15 mouse cellular contexts compared by ENCODE assay signal in genomic region chr8:47385810-47386209, GRCm38 (mm10).
A peak's percentile ranks its signal among the peaks of the same experiment; 100 is the strongest.
DNase-seq lines count a peak whose midpoint lies in the region; ATAC-seq and TF ChIP-seq lines count a peak whose summit lies in the region.
"Had no signal": no experiment of that assay in that cellular context is flagged by ENCODE, and none has a peak within 500 bp of the region (broad histone marks: within the 10 kb centered on the region; RNA-seq: fewer than 3 reads in every experiment).

No protein-coding gene starts in this region.

- no peak overlapping the region for H3K4me3 ChIP-seq in kidney, adult 2 months (ENCODE audit: insufficient read depth, low read depth, low read length)
- H3K4me3 ChIP-seq in midbrain, postnatal 0 days (ENCODE audit: low read depth, low read length) = no peak overlapping the region
- no peak overlapping the region for H3K4me3 ChIP-seq in midbrain, embryonic 16.5 days (ENCODE audit: low read depth, low read length)
- no peak overlapping the region for H3K4me3 ChIP-seq in MEL (ENCODE audit: control insufficient read depth in 1 of 2, insufficient read depth in 1 of 2, low read depth in 2 of 2, low read length in 2 of 2)
- H3K4me3 ChIP-seq: embryonic facial prominence, embryonic 15.5 days; forebrain, embryonic 15.5 days; stomach, embryonic 15.5 days had no signal

- H3K4me2 ChIP-seq in midbrain, postnatal 0 days (ENCODE audit: low read depth, low read length, poor library complexity, severe bottlenecking) = no peak overlapping the region
- no peak overlapping the region for H3K4me2 ChIP-seq in midbrain, embryonic 16.5 days (ENCODE audit: low read length)
- H3K4me2 ChIP-seq: embryonic facial prominence, embryonic 15.5 days; forebrain, embryonic 15.5 days; stomach, embryonic 15.5 days had no signal

- no peak for ATAC-seq in midbrain, postnatal 0 days (ENCODE audit: low FRiP score)
- ATAC-seq in midbrain, embryonic 16.5 days = no peak
- ATAC-seq: forebrain, embryonic 15.5 days; hindbrain, embryonic 16.5 days had no signal

- TF ChIP-seq CTCF in kidney, adult 2 months (conservative IDR thresholded peaks at IDR 0.05; ENCODE audit: insufficient read depth, insufficient read length, low read depth, low read length) = peak; percentile 39
- TF ChIP-seq CTCF in midbrain, postnatal 0 days (IDR thresholded peaks at IDR 0.05) = peak; percentile 58
- TF ChIP-seq CTCF in MEL (IDR thresholded peaks at IDR 0.05 in 2 of 3, conservative IDR thresholded peaks at IDR 0.05 in 1 of 3; ENCODE audit: control insufficient read depth in 1 of 3, insufficient read depth in 1 of 3, low read depth in 2 of 3, low read length in 3 of 3, poor library complexity in 1 of 3, severe bottlenecking in 1 of 3) = peak; percentile 18 to 53 (median 31); a peak in 5 of 6 replicates

- H3K27ac ChIP-seq in kidney, adult 2 months (ENCODE audit: insufficient read depth, low read depth, low read length) = no peak overlapping the region
- H3K27ac ChIP-seq in midbrain, postnatal 0 days (ENCODE audit: low read depth, low read length) = no peak overlapping the region
- H3K27ac ChIP-seq in midbrain, embryonic 16.5 days (ENCODE audit: low read length) = no peak overlapping the region
- no peak overlapping the region for H3K27ac ChIP-seq in MEL (ENCODE audit: control insufficient read depth, low read depth, low read length)
- H3K27ac ChIP-seq: embryonic facial prominence, embryonic 15.5 days; forebrain, embryonic 15.5 days; stomach, embryonic 15.5 days had no signal

- WGBS in kidney, adult 2 months = 58% methylated on average over 1 of the region's 1 CpGs
- WGBS in midbrain, postnatal 0 days = 74% methylated on average over 1 of the region's 1 CpGs
- 77% methylated on average over 1 of the region's 1 CpGs for WGBS in midbrain, embryonic 16.5 days

- no peaks in the 10 kb centered on the region for H3K9me3 ChIP-seq in midbrain, postnatal 0 days (ENCODE audit: low read length)
- H3K9me3 ChIP-seq in midbrain, embryonic 16.5 days (replicated peaks; ENCODE audit: control insufficient read depth, low read length, poor library complexity, severe bottlenecking) = no peaks in the 10 kb centered on the region
- no peaks in the 10 kb centered on the region for H3K9me3 ChIP-seq in MEL (replicated peaks; ENCODE audit: insufficient read depth, low read length)
- H3K9me3 ChIP-seq: embryonic facial prominence, embryonic 15.5 days; forebrain, embryonic 15.5 days; stomach, embryonic 15.5 days had no signal

- DNase-seq in kidney, adult 2 months = no peak
- DNase-seq in kidney, adult 18-20 months = no peak
- DNase-seq in midbrain, postnatal 0 days (ENCODE audit: low spot score) = no peak
- peak; percentile 9 for DNase-seq in MEL (ENCODE audit: low read depth, low spot score)
- peak; percentile 18 for DNase-seq in splenic B cell, adult 2 months (ENCODE audit: low read depth, low spot score)
- no peak for DNase-seq in layer of hippocampus, adult 9-10 months (ENCODE audit: low spot score)
- DNase-seq in cerebellum, adult 8-10 months = no peak
- DNase-seq: gastrocnemius, postnatal 36 days; kidney, postnatal 14 days; layer of hippocampus, postnatal 36 days had no signal

- no peaks in the 10 kb centered on the region for H3K27me3 ChIP-seq in kidney, adult 2 months (replicated peaks; ENCODE audit: control insufficient read depth, insufficient read depth, low read length)
- H3K27me3 ChIP-seq in midbrain, postnatal 0 days (ENCODE audit: insufficient read depth, low read length) = no peaks in the 10 kb centered on the region
- H3K27me3 ChIP-seq in midbrain, embryonic 16.5 days (ENCODE audit: control insufficient read depth, insufficient read depth, low read depth, low read length) = no peaks in the 10 kb centered on the region
- H3K27me3 ChIP-seq in MEL (ENCODE audit: control insufficient read depth in 1 of 2, insufficient read depth in 2 of 2, low read length in 2 of 2) = no peaks in the 10 kb centered on the region
- H3K27me3 ChIP-seq in splenic B cell, adult 2 months (ENCODE audit: control insufficient read depth, insufficient read depth, low read length, poor library complexity, severe bottlenecking) = no peaks in the 10 kb centered on the region
- H3K27me3 ChIP-seq: embryonic facial prominence, embryonic 15.5 days; forebrain, embryonic 15.5 days; stomach, embryonic 15.5 days had no signal

- TF ChIP-seq RAD21 in MEL (IDR thresholded peaks at IDR 0.05; ENCODE audit: low read depth, low read length) = no peak

- no peaks in the 10 kb centered on the region for H3K36me3 ChIP-seq in kidney, adult 2 months (ENCODE audit: control insufficient read depth, insufficient read depth, low read length)
- no peaks in the 10 kb centered on the region for H3K36me3 ChIP-seq in midbrain, postnatal 0 days (ENCODE audit: insufficient read depth, low read length)
- H3K36me3 ChIP-seq in midbrain, embryonic 16.5 days (ENCODE audit: control insufficient read depth, insufficient read depth, low read length) = no peaks in the 10 kb centered on the region
- no peaks in the 10 kb centered on the region for H3K36me3 ChIP-seq in MEL (ENCODE audit: control insufficient read depth in 1 of 2, insufficient read depth in 2 of 2, low read length in 2 of 2)
- no peaks in the 10 kb centered on the region for H3K36me3 ChIP-seq in splenic B cell, adult 2 months (ENCODE audit: control insufficient read depth, insufficient read depth, low read length, poor library complexity, severe bottlenecking)
- H3K36me3 ChIP-seq: embryonic facial prominence, embryonic 15.5 days; forebrain, embryonic 15.5 days; stomach, embryonic 15.5 days had no signal

- TF ChIP-seq POLR2A in kidney, adult 2 months (IDR thresholded peaks at IDR 0.05; ENCODE audit: low read depth, low read length) = no peak
- no peak for TF ChIP-seq POLR2A in MEL (IDR thresholded peaks at IDR 0.05; ENCODE audit: control insufficient read depth in 1 of 2, insufficient read depth in 1 of 2, low read depth in 1 of 2, low read length in 2 of 2, poor library complexity in 1 of 2)

- no peak overlapping the region for H3K9ac ChIP-seq in midbrain, postnatal 0 days (replicated peaks; ENCODE audit: low read length, poor library complexity, severe bottlenecking)
- H3K9ac ChIP-seq in midbrain, embryonic 16.5 days (ENCODE audit: low read depth, low read length) = no peak overlapping the region
- H3K9ac ChIP-seq in MEL (ENCODE audit: control insufficient read depth, low read depth, low read length, poor library complexity, severe bottlenecking) = no peak overlapping the region
- H3K9ac ChIP-seq: embryonic facial prominence, embryonic 15.5 days; forebrain, embryonic 15.5 days; stomach, embryonic 15.5 days had no signal

- TF ChIP-seq EP300 in MEL (IDR thresholded peaks at IDR 0.05; ENCODE audit: low read depth in 1 of 2, low read length in 2 of 2) = no peak

- H3K4me1 ChIP-seq in kidney, adult 2 months (ENCODE audit: control insufficient read depth, insufficient read depth, low read length) = peaks cover 3% of the 10 kb centered on the region
- no peaks in the 10 kb centered on the region for H3K4me1 ChIP-seq in midbrain, postnatal 0 days (ENCODE audit: insufficient read depth, low read length)
- H3K4me1 ChIP-seq in midbrain, embryonic 16.5 days (ENCODE audit: control insufficient read depth, insufficient read depth, low read length) = no peaks in the 10 kb centered on the region
- H3K4me1 ChIP-seq in MEL (ENCODE audit: control insufficient read depth in 1 of 2, insufficient read depth in 2 of 2, low read length in 2 of 2) = no peaks in the 10 kb centered on the region
- H3K4me1 ChIP-seq: stomach, embryonic 15.5 days had no signal

- H3K79me2 ChIP-seq in MEL (ENCODE audit: control insufficient read depth, insufficient read depth, low read length, poor library complexity) = no peaks in the 10 kb centered on the region

TF ChIP-seq in MEL, 35 proteins besides CTCF, POLR2A, EP300 and RAD21:
- TF ChIP-seq SMC3 (IDR thresholded peaks at IDR 0.05; ENCODE audit: low read depth, low read length) (0 out of 2 replicates have a peak, but pooled peaks have one; percentile 3), HCFC1 (IDR thresholded peaks at IDR 0.05; ENCODE audit: low read depth, low read length) (no peak)

Comparison
In these comparisons a context has a peak if more than half of its experiments do, and no peak if none do; other contexts are left out.
1. DNase-seq: peak in MEL (single experiment) and splenic B cell, adult 2 months (single experiment); none in kidney, adult 2 months (single experiment), kidney, adult 18-20 months (single experiment), midbrain, postnatal 0 days (single experiment), layer of hippocampus, adult 9-10 months (single experiment) and cerebellum, adult 8-10 months (single experiment).
2. Peak in every context shown above with its lines, with median percentiles within 50 percentile points of each other: CTCF ChIP-seq.